Mouse (Mus musculus): ENCODE results near the gene Ppara. TPM values are rescaled to one million over a fixed set of nuclear protein-coding genes. Genes with fewer than 3 reads are reported as not detected.

Ppara gene
- polyA plus RNA-seq, 1 experiment, result 0.25 TPM

- Histone ChIP-seq H3K4me1 (ENCODE audit: control insufficient read depth, insufficient read depth, low read length) (no peaks in the 10 kb centered on the region), H3K4me3 (ENCODE audit: insufficient read depth, low read length) (no peak overlapping the region), H3K27ac (ENCODE audit: insufficient read depth, low read length) (no peak overlapping the region)
- TF ChIP-seq CTCF (IDR thresholded peaks at IDR 0.05; ENCODE audit: borderline replicate concordance, insufficient read depth, low read length) (no peak), POLR2A (IDR thresholded peaks at IDR 0.05; ENCODE audit: low read depth, low read length) (no peak)
These were observed 30.9 kb upstream of the Ppara start for GRCm38 (mm10) chr15:85703858-85704257.

GRCm38 (mm10) chr15:85704341-85705012, 30.3 kb upstream of the Ppara start:
- no peak for TF ChIP-seq CTCF (IDR thresholded peaks at IDR 0.05; ENCODE audit: borderline replicate concordance, insufficient read depth, low read length)
- TF ChIP-seq POLR2A (IDR thresholded peaks at IDR 0.05; ENCODE audit: low read depth, low read length), result no peak
- Histone ChIP-seq H3K4me3 (ENCODE audit: insufficient read depth, low read length) (no peak overlapping the region), H3K27ac (ENCODE audit: insufficient read depth, low read length) (no peak overlapping the region), H3K4me1 (ENCODE audit: control insufficient read depth, insufficient read depth, low read length) (no peaks in the 10 kb centered on the region)

- no peak overlapping the region for H3K27ac ChIP-seq (ENCODE audit: insufficient read depth, low read length)
- H3K4me1 ChIP-seq (ENCODE audit: control insufficient read depth, insufficient read depth, low read length), result no peaks in the 10 kb centered on the region
- TF ChIP-seq CTCF (IDR thresholded peaks at IDR 0.05; ENCODE audit: borderline replicate concordance, insufficient read depth, low read length), result no peak
- TF ChIP-seq POLR2A (IDR thresholded peaks at IDR 0.05; ENCODE audit: low read depth, low read length), result no peak
- no peak overlapping the region for H3K4me3 ChIP-seq (ENCODE audit: insufficient read depth, low read length)
These were observed 29.7 kb upstream of the Ppara start for GRCm38 (mm10) chr15:85705013-85705528.

- Histone ChIP-seq H3K27ac (ENCODE audit: insufficient read depth, low read length) (no peak overlapping the region), H3K4me3 (ENCODE audit: insufficient read depth, low read length) (no peak overlapping the region), H3K4me1 (ENCODE audit: control insufficient read depth, insufficient read depth, low read length) (no peaks in the 10 kb centered on the region)
- no peak for TF ChIP-seq POLR2A (IDR thresholded peaks at IDR 0.05; ENCODE audit: low read depth, low read length)
- no peak for TF ChIP-seq CTCF (IDR thresholded peaks at IDR 0.05; ENCODE audit: borderline replicate concordance, insufficient read depth, low read length)
These were observed 29.0 kb upstream of the Ppara start for GRCm38 (mm10) chr15:85705566-85706332.

- no peak overlapping the region for H3K4me3 ChIP-seq (ENCODE audit: insufficient read depth, low read length)
- TF ChIP-seq POLR2A (IDR thresholded peaks at IDR 0.05; ENCODE audit: low read depth, low read length), result no peak
- no peak for TF ChIP-seq CTCF (IDR thresholded peaks at IDR 0.05; ENCODE audit: borderline replicate concordance, insufficient read depth, low read length)
- H3K27ac ChIP-seq (ENCODE audit: insufficient read depth, low read length), result no peak overlapping the region
- H3K4me1 ChIP-seq (ENCODE audit: control insufficient read depth, insufficient read depth, low read length), result no peaks in the 10 kb centered on the region
These were observed 28.3 kb upstream of the Ppara start for GRCm38 (mm10) chr15:85706527-85706926.

- H3K4me3 ChIP-seq (ENCODE audit: insufficient read depth, low read length), result no peak overlapping the region
- TF ChIP-seq POLR2A (IDR thresholded peaks at IDR 0.05; ENCODE audit: low read depth, low read length) (no peak), CTCF (IDR thresholded peaks at IDR 0.05; ENCODE audit: borderline replicate concordance, insufficient read depth, low read length) (no peak)
- no peaks in the 10 kb centered on the region for H3K4me1 ChIP-seq (ENCODE audit: control insufficient read depth, insufficient read depth, low read length)
- no peak overlapping the region for H3K27ac ChIP-seq (ENCODE audit: insufficient read depth, low read length)
These were observed 27.8 kb upstream of the Ppara start for GRCm38 (mm10) chr15:85707017-85707416.

- no peak overlapping the region for H3K4me3 ChIP-seq (ENCODE audit: insufficient read depth, low read length)
- no peak overlapping the region for H3K27ac ChIP-seq (ENCODE audit: insufficient read depth, low read length)
- TF ChIP-seq POLR2A (IDR thresholded peaks at IDR 0.05; ENCODE audit: low read depth, low read length) (no peak), CTCF (IDR thresholded peaks at IDR 0.05; ENCODE audit: borderline replicate concordance, insufficient read depth, low read length) (no peak)
- no peaks in the 10 kb centered on the region for H3K4me1 ChIP-seq (ENCODE audit: control insufficient read depth, insufficient read depth, low read length)
These were observed 27.2 kb upstream of the Ppara start for GRCm38 (mm10) chr15:85707458-85708030.

- TF ChIP-seq CTCF (IDR thresholded peaks at IDR 0.05; ENCODE audit: borderline replicate concordance, insufficient read depth, low read length), result no peak
- TF ChIP-seq POLR2A (IDR thresholded peaks at IDR 0.05; ENCODE audit: low read depth, low read length), result no peak
- H3K4me3 ChIP-seq (ENCODE audit: insufficient read depth, low read length), result no peak overlapping the region
- no peaks in the 10 kb centered on the region for H3K4me1 ChIP-seq (ENCODE audit: control insufficient read depth, insufficient read depth, low read length)
- no peak overlapping the region for H3K27ac ChIP-seq (ENCODE audit: insufficient read depth, low read length)
These were observed 26.6 kb upstream of the Ppara start for GRCm38 (mm10) chr15:85708217-85708616.

GRCm38 (mm10) chr15:85708843-85709242, 25.9 kb upstream of the Ppara start:
- TF ChIP-seq POLR2A (IDR thresholded peaks at IDR 0.05; ENCODE audit: low read depth, low read length) (no peak), CTCF (IDR thresholded peaks at IDR 0.05; ENCODE audit: borderline replicate concordance, insufficient read depth, low read length) (no peak)
- no peak overlapping the region for H3K27ac ChIP-seq (ENCODE audit: insufficient read depth, low read length)
- H3K4me1 ChIP-seq (ENCODE audit: control insufficient read depth, insufficient read depth, low read length), result no peaks in the 10 kb centered on the region
- no peak overlapping the region for H3K4me3 ChIP-seq (ENCODE audit: insufficient read depth, low read length)
